Mouse (Mus musculus) testis, adult 2 months (tissue): ENCODE measurements at regions not wholly inside any gene's neighbourhood (a gene's known extent, or its start where the extent isn't known, plus 50 kb on each side); places are given as distances from the start of the nearest gene placed in this dataset.

Source experiments
- CTCF ChIP-seq: fragments of 200-500 bp; IDR thresholded peaks from 2 replicates; pipeline ENCODE4 v1.5.1; 2012; ENCODE audit warnings: low read depth, mild to moderate bottlenecking, inconsistent platforms, low read length, moderate library complexity; ENCODE audit not compliant: control insufficient read depth, insufficient read depth, insufficient replicate concordance
- POLR2A ChIP-seq: fragments of 200-500 bp; IDR thresholded peaks from 2 replicates; pipeline ENCODE4 v1.6.1; 2012; ENCODE audit warnings: low read depth, mild to moderate bottlenecking, inconsistent platforms, low read length, moderate library complexity; ENCODE audit not compliant: control insufficient read depth

- TF ChIP-seq CTCF (no peak), POLR2A (no peak)
These were observed 112.9 kb upstream of the Gdnf start for GRCm38 (mm10) chr15:7697724-7698123.
